Mouse (Mus musculus) stomach, embryonic 15.5 days (tissue): ENCODE measurements around the gene Lgals4. TPM values are rescaled to one million over a fixed set of nuclear protein-coding genes. Genes with fewer than 3 reads are reported as not detected.
A peak's percentile ranks its signal among the peaks of the same experiment; 100 is the strongest.

Experiments used
- ATAC-seq: fragments of 200-750 bp; cut with Nextera tagmentation; 2 replicates; pipeline ENCODE4 v1.8.0; 2017; ENCODE audit warnings: low read depth, moderate number of reproducible peaks, moderate TSS enrichment; ENCODE audit not compliant: insufficient read depth, low FRiP score
- H3K27ac ChIP-seq: fragments of 300-500 bp; sonication (generic); 2 replicates; pipeline ENCODE4 v1.5.1; 2015; ENCODE audit warnings: mild to moderate bottlenecking, inconsistent platforms
- H3K27me3 ChIP-seq: fragments of 300-500 bp; sonication (generic); replicated peaks from 2 replicates; pipeline ENCODE4 v1.6.1; 2015; ENCODE audit warnings: inconsistent platforms
- H3K36me3 ChIP-seq: fragments of 300-500 bp; sonication (generic); 2 replicates; pipeline ENCODE4 v1.6.1; 2015; ENCODE audit warnings: inconsistent platforms
- H3K4me1 ChIP-seq: fragments of 300-500 bp; sonication (generic); 2 replicates; pipeline ENCODE4 v1.6.1; 2015; ENCODE audit warnings: inconsistent platforms
- H3K4me2 ChIP-seq: fragments of 300-500 bp; sonication (generic); 2 replicates; pipeline ENCODE4 v1.6.1; 2015; ENCODE audit warnings: mild to moderate bottlenecking, inconsistent platforms
- H3K4me3 ChIP-seq: fragments of 300-500 bp; sonication (generic); replicated peaks from 2 replicates; pipeline ENCODE4 v1.5.1; 2015; ENCODE audit warnings: inconsistent platforms
- H3K9ac ChIP-seq: fragments of 300-500 bp; sonication (generic); 2 replicates; pipeline ENCODE4 v1.6.1; 2015; ENCODE audit warnings: inconsistent platforms
- H3K9me3 ChIP-seq: fragments of 300-500 bp; sonication (generic); 2 replicates; pipeline ENCODE4 v1.6.1; 2016; ENCODE audit warnings: inconsistent platforms
- WGBS: fragments of 180-500 bp; shearing (Covaris S2); methylation state at CpG from one replicate; pipeline ENCODE4 v1.1.7; 2015; 5-methylcytosine and 5-hydroxymethylcytosine counted together
- polyA plus RNA-seq: library from polyadenylated mRNA; unstranded; fragments of >200 nt; fragmentation: Nextera tagmentation; extraction: Ambion mirVana; gene quantifications from 2 replicates; pipeline ENCODE4 v1.2.1, GENCODE M21; 2015

Gene Lgals4
- polyA plus RNA-seq, 1 experiment from 2014 or later, result 340 TPM

DNA sequence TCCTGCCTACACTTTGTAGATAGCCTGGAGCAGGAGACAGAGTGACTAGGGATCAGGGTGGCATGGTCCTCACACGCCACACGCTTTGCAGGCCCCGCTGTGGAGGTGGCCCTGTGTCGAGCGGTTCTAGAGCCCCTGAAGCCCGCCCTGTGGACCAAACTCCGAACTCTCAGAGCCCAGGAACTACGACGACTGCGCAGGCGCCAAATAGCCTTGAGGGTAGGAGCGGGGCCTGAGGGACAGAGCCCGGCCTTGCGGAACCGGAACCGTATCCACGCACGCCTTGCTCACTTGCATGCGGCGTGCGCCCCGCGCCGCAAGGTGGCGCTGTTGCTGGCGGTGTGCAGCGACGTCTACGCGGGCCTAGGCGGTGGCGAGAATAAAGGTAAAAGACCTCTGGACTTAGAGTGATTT lies 37.1 kb upstream of the Lgals4 start:
- H3K27ac ChIP-seq, result peak overlapping the region; percentile 63; the same call in 1 of the 2 replicates
- H3K4me1 ChIP-seq, result peaks cover 7% of the 10 kb centered on the region
- no peaks in the 10 kb centered on the region for H3K36me3 ChIP-seq
- no peaks in the 10 kb centered on the region for H3K27me3 ChIP-seq
- H3K9me3 ChIP-seq, result no peaks in the 10 kb centered on the region
- H3K4me3 ChIP-seq, result peak overlapping the region; percentile 18; the same call in 1 of the 2 replicates
- ATAC-seq, result peak; percentile 67
- H3K4me2 ChIP-seq, result peak overlapping the region; percentile 52
- 17% methylated on average over 32 of the region's 32 CpGs for WGBS
- H3K9ac ChIP-seq, result peak overlapping the region; percentile 1; the same call in 1 of the 2 replicates

DNA sequence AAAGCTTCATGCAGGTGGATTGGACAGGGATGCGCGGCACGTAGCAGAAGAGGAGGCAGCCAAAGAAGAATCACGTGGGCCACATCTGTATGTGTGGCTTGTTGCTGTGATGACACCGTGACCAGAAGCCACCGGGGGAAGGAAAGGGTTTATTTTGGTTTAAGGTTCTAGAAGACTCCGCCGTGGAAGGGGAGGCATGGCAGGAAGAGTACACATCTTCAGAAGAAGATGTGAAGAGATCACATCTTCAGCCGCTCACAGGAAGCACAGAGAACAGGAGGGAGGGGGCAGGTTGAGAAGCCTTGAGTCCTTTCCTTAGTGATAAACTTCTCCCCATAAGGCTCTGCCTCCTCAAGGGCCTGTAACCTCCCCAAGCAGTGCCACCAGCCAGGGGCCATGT lies 33.7 kb upstream of the Lgals4 start:
- no peak for ATAC-seq
- WGBS, result 93% methylated on average over 9 of the region's 9 CpGs
- Histone ChIP-seq H3K36me3 (no peaks in the 10 kb centered on the region), H3K9me3 (no peaks in the 10 kb centered on the region), H3K4me3 (no peak overlapping the region), H3K4me2 (no peak overlapping the region), H3K9ac (no peak overlapping the region), H3K27ac (no peak overlapping the region), H3K4me1 (peaks cover 28% of the 10 kb centered on the region), H3K27me3 (no peaks in the 10 kb centered on the region)

DNA sequence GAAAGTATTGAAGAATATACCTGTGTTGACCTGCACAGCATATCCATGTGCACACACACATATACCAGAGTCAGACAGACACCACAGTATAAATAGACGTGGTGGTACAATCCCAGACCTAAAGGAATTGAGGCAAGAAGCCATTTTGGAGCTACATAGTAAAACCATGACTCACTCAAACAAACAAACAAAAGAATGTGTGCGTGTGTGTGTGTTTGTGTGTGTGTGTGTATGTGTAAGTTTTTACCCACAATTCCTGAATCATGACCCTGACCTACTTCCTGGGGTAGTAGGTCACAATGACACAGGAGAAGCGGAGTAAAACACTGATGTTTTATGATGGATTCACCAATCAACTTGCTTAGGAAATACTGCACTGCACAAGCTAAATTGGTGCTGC lies 32.2 kb upstream of the Lgals4 start:
- Histone ChIP-seq H3K9ac (no peak overlapping the region), H3K9me3 (no peaks in the 10 kb centered on the region), H3K27ac (peak overlapping the region; percentile 97), H3K27me3 (no peaks in the 10 kb centered on the region), H3K4me3 (no peak overlapping the region), H3K4me1 (peaks cover 27% of the 10 kb centered on the region), H3K36me3 (no peaks in the 10 kb centered on the region), H3K4me2 (peak overlapping the region; percentile 31; the same call in 1 of the 2 replicates)
- 48% methylated on average over 3 of the region's 3 CpGs for WGBS
- no peak for ATAC-seq

DNA sequence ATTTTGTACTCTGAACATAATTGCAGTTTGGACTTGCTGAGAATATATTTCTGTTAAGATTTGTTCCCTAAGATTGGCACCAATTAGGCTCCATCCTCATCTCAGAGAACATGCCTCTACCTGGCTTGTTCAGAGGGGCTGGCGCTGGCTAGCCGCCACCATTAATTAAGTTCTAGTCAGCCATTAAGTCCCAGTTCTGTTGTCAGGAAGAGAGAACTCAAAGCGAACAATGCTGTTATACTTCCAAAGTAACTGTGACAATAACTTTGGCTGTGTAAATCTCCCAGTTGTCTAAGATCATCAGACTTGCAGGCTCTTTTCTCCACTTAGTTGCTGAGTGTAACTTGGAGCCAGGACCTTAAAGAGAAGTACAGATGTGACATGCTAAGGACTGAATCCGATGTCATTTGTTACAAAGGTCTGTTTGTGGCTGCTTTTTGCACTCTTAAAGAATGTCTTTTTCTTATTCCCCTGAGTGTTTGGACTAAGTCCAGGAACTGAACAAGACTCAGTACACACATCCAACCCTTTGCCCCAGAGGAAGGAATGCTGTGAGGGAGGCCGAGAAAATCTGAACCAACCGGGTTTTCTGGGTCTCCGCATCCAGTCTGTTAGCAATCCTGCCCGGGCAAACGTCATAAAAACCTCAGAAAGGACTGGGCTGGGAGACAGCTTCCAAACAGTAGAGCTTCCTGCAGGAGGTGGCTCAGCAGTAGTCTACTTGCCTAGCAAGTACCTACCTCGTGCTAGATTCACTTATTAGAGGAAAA lies 31.6 kb upstream of the Lgals4 start:
- H3K27ac ChIP-seq, result peak overlapping the region; percentile 97
- no peaks in the 10 kb centered on the region for H3K9me3 ChIP-seq
- H3K36me3 ChIP-seq, result no peaks in the 10 kb centered on the region
- H3K27me3 ChIP-seq, result no peaks in the 10 kb centered on the region
- H3K4me2 ChIP-seq, result peak overlapping the region; percentile 31; the same call in 1 of the 2 replicates
- H3K9ac ChIP-seq, result no peak overlapping the region
- peaks cover 22% of the 10 kb centered on the region for H3K4me1 ChIP-seq
- WGBS, result 19% methylated on average over 10 of the region's 10 CpGs
- no peak overlapping the region for H3K4me3 ChIP-seq
- peak; percentile 76 for ATAC-seq

DNA sequence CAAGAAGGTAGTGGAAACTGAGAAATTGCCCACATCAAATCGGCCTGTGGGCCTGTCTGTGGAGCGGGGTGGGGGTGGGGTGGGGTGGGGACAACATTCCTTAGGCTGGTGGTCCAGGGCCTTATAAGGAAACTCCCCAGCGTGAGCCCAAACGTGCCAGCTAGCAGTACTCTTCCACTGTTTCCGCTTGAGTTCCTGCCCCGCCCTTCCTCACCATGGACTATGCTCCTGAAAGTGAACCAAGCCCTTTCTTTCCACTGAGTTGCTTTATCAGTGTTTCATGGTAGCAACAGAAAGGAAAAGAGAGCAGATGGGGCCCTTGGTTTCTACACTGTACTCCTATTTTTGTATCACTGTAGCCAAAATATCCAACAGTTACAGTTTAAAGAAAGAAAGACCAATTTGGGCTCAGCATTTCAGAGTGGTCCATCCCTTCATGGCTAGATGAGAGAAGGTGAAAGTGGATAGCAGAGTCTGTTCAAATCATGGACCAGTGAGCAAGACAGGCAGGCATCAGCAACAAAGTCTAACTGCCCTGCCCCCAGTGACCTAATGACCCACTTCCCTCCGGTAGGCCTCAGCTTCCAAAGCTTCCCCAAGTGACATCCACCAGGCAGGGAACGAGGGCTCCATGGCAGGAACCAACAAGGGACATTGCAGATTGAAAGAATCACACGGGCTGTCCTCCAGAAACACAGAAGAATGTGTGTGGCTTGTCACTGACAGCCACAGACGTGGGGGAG lies 30.6 kb upstream of the Lgals4 start:
- Histone ChIP-seq H3K4me1 (peaks cover 27% of the 10 kb centered on the region), H3K4me3 (no peak overlapping the region)
- WGBS, result 16% methylated on average over 10 of the region's 10 CpGs

DNA sequence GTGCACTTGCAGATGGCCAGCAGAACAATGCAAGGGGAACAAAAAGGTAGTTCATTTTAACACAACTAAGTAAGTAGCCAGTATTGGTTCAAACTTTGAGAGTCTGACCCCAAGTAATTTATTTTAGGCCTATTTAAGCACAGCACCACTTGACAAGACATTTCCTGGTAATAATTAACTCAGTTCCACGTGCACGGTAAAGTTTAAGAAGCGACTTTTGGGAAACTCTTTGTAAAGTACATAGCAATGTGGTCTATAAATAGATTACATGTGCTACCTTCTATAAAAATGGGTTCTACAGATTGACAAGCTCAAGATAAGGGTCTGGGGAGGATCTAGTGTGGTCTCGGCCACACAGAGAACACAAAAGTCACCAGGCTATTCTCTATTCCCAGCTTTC lies 29.9 kb upstream of the Lgals4 start:
- H3K9me3 ChIP-seq, result no peaks in the 10 kb centered on the region
- peak overlapping the region; percentile 9; the same call in 1 of the 2 replicates for H3K4me2 ChIP-seq
- no peaks in the 10 kb centered on the region for H3K27me3 ChIP-seq
- peak; percentile 48; the same call in 1 of the 2 replicates for ATAC-seq
- peaks cover 28% of the 10 kb centered on the region for H3K4me1 ChIP-seq
- no peak overlapping the region for H3K4me3 ChIP-seq
- 26% methylated on average over 4 of the region's 4 CpGs for WGBS
- peak overlapping the region; percentile 97 for H3K27ac ChIP-seq
- no peaks in the 10 kb centered on the region for H3K36me3 ChIP-seq
- H3K9ac ChIP-seq, result no peak overlapping the region

More for the DNA sequence above, 30.6 kb upstream of the Lgals4 start:
- Histone ChIP-seq H3K4me2 (peak overlapping the region; percentile 31; the same call in 1 of the 2 replicates), H3K9me3 (no peaks in the 10 kb centered on the region), H3K27me3 (no peaks in the 10 kb centered on the region), H3K36me3 (no peaks in the 10 kb centered on the region), H3K27ac (peak overlapping the region; percentile 97), H3K9ac (no peak overlapping the region)
- peak; percentile 62; the same call in 1 of the 2 replicates for ATAC-seq

DNA sequence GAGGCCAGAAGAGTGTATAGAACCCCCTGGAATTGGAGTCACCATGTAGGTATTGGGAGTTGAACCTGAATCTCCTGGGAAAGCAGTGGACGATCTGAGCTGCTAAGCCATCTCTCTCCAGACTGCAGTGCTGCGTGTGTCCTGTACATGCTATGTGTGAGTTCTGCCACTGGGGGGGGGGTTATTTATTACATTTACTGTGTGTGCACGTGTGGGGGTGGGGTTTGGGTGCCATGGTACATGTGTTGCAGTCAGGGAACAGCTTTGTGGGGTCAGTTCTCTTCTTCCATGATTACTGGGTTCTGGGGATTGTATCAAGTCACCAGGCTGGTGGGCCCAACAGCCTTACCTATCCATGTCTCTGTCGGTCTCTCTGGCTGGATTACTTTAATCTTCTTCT lies 26.8 kb upstream of the Lgals4 start:
- Histone ChIP-seq H3K9me3 (no peaks in the 10 kb centered on the region), H3K4me3 (no peak overlapping the region), H3K36me3 (no peaks in the 10 kb centered on the region), H3K27ac (no peak overlapping the region), H3K4me1 (peaks cover 27% of the 10 kb centered on the region), H3K27me3 (no peaks in the 10 kb centered on the region), H3K4me2 (no peak overlapping the region), H3K9ac (no peak overlapping the region)
- ATAC-seq, result no peak
- 75% methylated on average over 4 of the region's 4 CpGs for WGBS

DNA sequence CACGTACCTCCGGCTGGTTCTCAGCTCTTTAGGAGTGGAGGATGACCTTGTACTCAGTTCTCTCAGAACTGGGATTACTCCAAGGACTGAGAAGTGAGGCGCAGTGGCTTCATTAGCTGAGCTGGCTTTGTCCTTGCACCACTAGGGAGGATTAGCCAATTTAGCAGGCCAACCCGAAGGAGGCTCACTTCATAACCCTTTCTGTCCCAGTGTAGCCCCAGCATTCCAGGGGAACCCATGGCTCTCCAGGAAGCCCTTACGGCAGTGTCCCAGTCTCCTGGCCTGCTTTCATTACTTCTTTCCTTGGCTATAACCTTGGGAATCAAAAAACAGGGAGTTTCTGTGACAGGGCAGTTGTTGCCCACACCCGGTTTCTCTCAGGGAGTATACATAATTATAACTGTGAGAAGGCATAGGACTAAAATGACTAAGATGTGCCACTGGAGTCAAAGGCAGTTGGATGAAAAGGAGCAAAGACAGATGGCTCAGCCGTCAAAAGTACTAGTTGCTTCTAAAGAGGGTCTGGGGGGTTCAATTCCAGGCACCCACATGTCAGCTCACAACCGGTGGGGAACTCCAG lies 25.9 kb upstream of the Lgals4 start:
- H3K4me2 ChIP-seq, result peak overlapping the region; percentile 94
- no peaks in the 10 kb centered on the region for H3K9me3 ChIP-seq
- H3K27ac ChIP-seq, result peak overlapping the region; percentile 100
- no peaks in the 10 kb centered on the region; the same call in 1 of the 2 replicates for H3K36me3 ChIP-seq
- H3K9ac ChIP-seq, result peak overlapping the region; percentile 87; the same call in 1 of the 2 replicates
- peaks cover 25% of the 10 kb centered on the region for H3K4me1 ChIP-seq
- 38% methylated on average over 7 of the region's 8 CpGs for WGBS
- H3K27me3 ChIP-seq, result no peaks in the 10 kb centered on the region
- peak overlapping the region; percentile 74 for H3K4me3 ChIP-seq
- no peak for ATAC-seq

DNA sequence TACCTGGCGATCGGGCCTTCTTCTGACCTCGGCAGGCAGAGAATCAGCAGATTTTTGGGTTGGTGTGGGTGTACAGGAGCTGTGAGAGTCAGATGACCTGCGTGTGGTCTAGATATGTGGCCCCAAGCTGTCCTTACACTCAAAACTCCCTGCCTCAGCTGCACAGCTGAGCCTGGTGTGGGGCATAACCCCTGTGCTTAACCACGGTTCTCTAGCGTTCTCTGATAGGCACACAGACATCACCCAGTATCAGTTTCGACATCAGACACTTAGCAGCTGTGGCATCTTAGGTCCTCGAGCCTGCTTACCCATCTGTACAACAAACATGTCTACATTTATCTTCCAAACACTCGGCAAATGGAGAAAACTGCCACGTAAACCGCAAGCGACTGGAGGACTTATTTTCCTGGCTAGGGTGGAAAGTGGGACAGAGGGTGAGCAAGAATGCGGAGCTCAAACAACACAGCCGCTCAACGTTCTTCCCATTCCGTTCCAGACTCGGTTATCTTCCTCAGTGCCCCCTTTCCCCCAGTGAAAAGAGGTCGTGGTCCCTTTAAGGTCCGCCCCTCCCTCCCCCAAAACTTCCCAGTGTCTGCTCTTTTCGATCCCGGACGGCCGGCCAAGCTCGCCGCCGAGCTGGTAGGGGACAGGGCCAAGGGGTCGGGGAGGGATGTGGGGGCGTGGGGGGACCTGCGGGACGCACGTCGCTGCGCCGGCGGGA lies 25.3 kb upstream of the Lgals4 start, which contains the start of gene Hnrnpl:
Gene Hnrnpl (plus strand): TSS at position 321 of the 721 bp plus-strand sequence.
- H3K4me1 ChIP-seq, result peaks cover 25% of the 10 kb centered on the region
- H3K27ac ChIP-seq, result peak within 1 kb of the TSS; percentile 100
- H3K9ac ChIP-seq, result peak within 1 kb of the TSS; percentile 87
- 3% methylated on average over 35 of the region's 35 CpGs for whole genome bisulfite sequencing
- H3K4me3 ChIP-seq, result peak within 1 kb of the TSS; percentile 74
- no peaks in the 10 kb centered on the region for H3K9me3 ChIP-seq
- no peaks in the 10 kb centered on the region for H3K27me3 ChIP-seq
- peak; percentile 1 for ATAC-seq
- H3K36me3 ChIP-seq, result peaks cover 4% of the 10 kb centered on the region
- peak within 1 kb of the TSS; percentile 94 for H3K4me2 ChIP-seq

DNA sequence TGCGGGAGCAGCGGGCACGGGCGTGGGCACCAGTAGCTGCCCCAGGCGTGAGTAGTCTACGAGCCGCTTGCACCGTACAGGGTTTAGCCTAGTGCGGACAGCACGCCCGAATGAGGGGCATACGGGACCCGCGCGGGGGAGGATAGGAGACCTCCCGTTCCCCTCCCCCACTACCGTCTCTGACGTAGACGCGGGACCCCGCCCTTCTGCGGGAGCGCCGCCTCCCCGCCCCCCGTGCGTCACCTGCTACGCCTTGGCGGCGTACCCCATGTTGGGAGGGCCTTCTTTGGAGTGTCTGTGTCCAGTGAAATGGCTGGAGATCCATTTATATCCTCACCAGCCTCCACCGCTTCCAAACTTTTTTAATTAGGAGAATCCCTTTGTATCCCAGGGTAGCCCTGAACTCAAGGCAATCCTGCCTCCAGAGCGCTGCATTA lies 24.7 kb upstream of the Lgals4 start:
- Histone ChIP-seq H3K9me3 (no peaks in the 10 kb centered on the region), H3K27me3 (no peaks in the 10 kb centered on the region), H3K4me3 (peak overlapping the region; percentile 74), H3K4me2 (peak overlapping the region; percentile 94), H3K36me3 (peaks cover 10% of the 10 kb centered on the region), H3K9ac (peak overlapping the region; percentile 87), H3K27ac (peak overlapping the region; percentile 100), H3K4me1 (peaks cover 26% of the 10 kb centered on the region)
- under 1% methylated on average over 32 of the region's 32 CpGs for WGBS
- ATAC-seq, result peak; percentile 72

DNA sequence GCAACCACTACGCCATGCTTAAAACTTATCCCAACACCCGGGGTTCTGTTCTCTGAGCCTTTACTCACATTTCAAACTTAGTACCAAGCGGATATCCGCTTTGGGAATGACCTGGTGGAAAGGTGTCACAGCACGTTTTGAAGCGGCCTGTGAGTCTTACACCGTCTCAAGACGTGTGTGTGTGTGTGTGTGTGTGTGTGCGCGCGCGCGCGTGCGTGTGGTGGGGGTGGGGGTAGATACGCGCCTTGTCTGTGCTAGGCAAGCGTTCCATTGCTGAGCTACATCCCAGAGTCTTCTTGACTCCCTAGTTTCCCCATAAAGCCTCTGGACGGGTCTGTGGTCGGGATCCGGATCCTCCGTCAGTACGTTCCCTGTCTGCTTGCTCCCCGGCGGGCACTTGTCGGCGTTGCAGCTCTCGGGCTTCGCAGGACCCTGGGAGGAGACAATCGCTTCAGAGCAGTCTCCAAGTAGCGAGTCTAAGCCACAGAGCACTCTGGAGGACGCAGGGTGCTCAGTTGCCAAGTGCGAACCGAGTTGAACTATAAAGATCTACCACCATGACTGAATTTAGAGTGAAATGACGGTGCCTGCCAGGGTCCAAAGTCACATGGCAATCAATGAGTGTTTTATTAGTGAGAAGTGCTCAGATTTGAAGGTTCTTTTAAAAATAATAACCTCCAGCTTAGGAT lies 24.1 kb upstream of the Lgals4 start:
- Histone ChIP-seq H3K9ac (peak overlapping the region; percentile 57), H3K36me3 (peaks cover 16% of the 10 kb centered on the region), H3K4me1 (peaks cover 30% of the 10 kb centered on the region), H3K27ac (peak overlapping the region; percentile 100), H3K9me3 (no peaks in the 10 kb centered on the region), H3K4me3 (peak overlapping the region; percentile 74), H3K27me3 (no peaks in the 10 kb centered on the region), H3K4me2 (peak overlapping the region; percentile 94)
- under 1% methylated on average over 35 of the region's 35 CpGs for WGBS
- ATAC-seq, result no peak
